Comparison of ENCODE assay signal across 16 mouse cellular contexts in genomic region chr14:45210683-45211082, GRCm38 (mm10).
"Had no signal": no experiment of that assay in that cellular context is flagged by ENCODE, and none has a peak within 500 bp of the region (broad histone marks: within the 10 kb centered on the region; RNA-seq: fewer than 3 reads in every experiment).

No protein-coding gene starts in this region.

- H3K27ac ChIP-seq: liver, embryonic 13.5 days; liver, embryonic 15.5 days; macrophage; midbrain, embryonic 13.5 days; midbrain, embryonic 15.5 days; neural tube, embryonic 12.5 days had no signal

- H3K27me3 ChIP-seq: liver, embryonic 13.5 days; liver, embryonic 15.5 days; megakaryocyte, embryonic 14.5 days; midbrain, embryonic 13.5 days; midbrain, embryonic 15.5 days; neural tube, embryonic 12.5 days had no signal

- H3K4me1 ChIP-seq: liver, embryonic 13.5 days; liver, embryonic 15.5 days; midbrain, embryonic 13.5 days; midbrain, embryonic 15.5 days; neural tube, embryonic 12.5 days had no signal

- ATAC-seq: liver, postnatal 0 days; midbrain, embryonic 13.5 days; midbrain, embryonic 15.5 days had no signal

- H3K9me3 ChIP-seq: liver, embryonic 13.5 days; liver, embryonic 15.5 days; megakaryocyte, embryonic 14.5 days; midbrain, embryonic 13.5 days; midbrain, embryonic 15.5 days; neural tube, embryonic 12.5 days had no signal

- H3K4me3 ChIP-seq: liver, embryonic 13.5 days; liver, embryonic 15.5 days; megakaryocyte, embryonic 14.5 days; midbrain, embryonic 13.5 days; midbrain, embryonic 15.5 days; neural tube, embryonic 12.5 days had no signal

- DNase-seq: liver, embryonic 13.5 days; liver, postnatal 0 days; lung, adult 2 months; lung, postnatal 14 days; right cerebral cortex, postnatal 14 days; spleen, adult 18-20 months; thymus, adult 18-20 months; thymus, postnatal 25 days; thymus, postnatal 4 days had no signal

- H3K4me2 ChIP-seq: liver, embryonic 13.5 days; liver, embryonic 15.5 days; midbrain, embryonic 11.5 days; midbrain, embryonic 13.5 days; midbrain, embryonic 15.5 days; neural tube, embryonic 12.5 days had no signal

- H3K36me3 ChIP-seq: liver, embryonic 13.5 days; liver, embryonic 15.5 days had no signal

- H3K9ac ChIP-seq: liver, embryonic 13.5 days; liver, embryonic 15.5 days; liver, postnatal 0 days; midbrain, embryonic 13.5 days; midbrain, embryonic 15.5 days; neural tube, embryonic 12.5 days had no signal
